Mouse (Mus musculus): ENCODE results near the gene Ifih1. TPM values are rescaled to one million over a fixed set of nuclear protein-coding genes. Genes with fewer than 3 reads are reported as not detected.
A peak's percentile ranks its signal among the peaks of the same experiment; 100 is the strongest.

Gene Ifih1
- polyA plus RNA-seq, 1 experiment from 2014 or later = 0.87 TPM

DNA sequence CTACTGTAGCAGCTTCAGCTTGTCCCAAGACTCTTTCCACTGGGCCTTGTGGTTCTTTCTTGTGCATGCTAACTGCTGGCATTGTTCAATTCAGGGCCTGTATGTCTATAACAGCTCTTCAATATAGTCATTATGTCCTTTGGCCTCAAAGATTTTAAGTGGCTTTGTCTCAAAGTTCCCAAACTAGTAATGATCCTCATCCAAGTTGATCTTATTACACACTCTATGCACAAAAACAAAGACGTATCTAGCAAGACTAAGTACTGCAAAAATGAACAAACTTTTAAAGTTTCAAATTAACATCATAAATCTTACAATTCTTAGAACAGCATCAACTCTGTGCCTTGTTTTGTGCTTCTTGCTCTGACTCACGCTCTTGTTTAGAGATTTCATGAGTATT, 51.6 kb downstream of the Ifih1 start:
- Histone ChIP-seq H3K4me1 (ENCODE audit: control insufficient read depth, insufficient read depth, low read length) (no peaks in the 10 kb centered on the region), H3K4me2 (ENCODE audit: low read depth, low read length) (no peak overlapping the region), H3K9ac (replicated peaks; ENCODE audit: low read length) (no peak overlapping the region), H3K4me3 (ENCODE audit: low read depth, low read length) (no peak overlapping the region), H3K27ac (replicated peaks; ENCODE audit: low read depth, low read length) (no peak overlapping the region), H3K36me3 (replicated peaks; ENCODE audit: control insufficient read depth, insufficient read depth, low read depth, low read length) (no peaks in the 10 kb centered on the region), H3K27me3 (ENCODE audit: control insufficient read depth, insufficient read depth, low read length) (no peaks in the 10 kb centered on the region), H3K9me3 (replicated peaks; ENCODE audit: control insufficient read depth, low read length) (no peaks in the 10 kb centered on the region)
- DNase-seq (ENCODE audit: low spot score) (no peak), ATAC-seq (replicated peaks; ENCODE audit: insufficient number of reproducible peaks, low FRiP score, low TSS enrichment, low read depth) (no peak)
- 83% methylated on average over 2 of the region's 2 CpGs for WGBS

- WGBS = 81% methylated on average over 3 of the region's 3 CpGs
Observed at GRCm38 (mm10) chr2:62591555-62591954, 54.5 kb downstream of the Ifih1 start.

GRCm38 (mm10) chr2:62589333-62589732, 56.7 kb downstream of the Ifih1 start:
- H3K27ac ChIP-seq (replicated peaks; ENCODE audit: low read depth, low read length) = no peak overlapping the region
- no peaks in the 10 kb centered on the region for H3K27me3 ChIP-seq (ENCODE audit: control insufficient read depth, insufficient read depth, low read length)
- DNase-seq (ENCODE audit: low spot score) (no peak), ATAC-seq (replicated peaks; ENCODE audit: insufficient number of reproducible peaks, low FRiP score, low TSS enrichment, low read depth) (no peak)
- no peaks in the 10 kb centered on the region for H3K9me3 ChIP-seq (replicated peaks; ENCODE audit: control insufficient read depth, low read length)
- no peaks in the 10 kb centered on the region for H3K4me1 ChIP-seq (ENCODE audit: control insufficient read depth, insufficient read depth, low read length)
- H3K4me3 ChIP-seq (ENCODE audit: low read depth, low read length) = no peak overlapping the region
- no peak overlapping the region for H3K9ac ChIP-seq (replicated peaks; ENCODE audit: low read length)
- H3K4me2 ChIP-seq (ENCODE audit: low read depth, low read length) = no peak overlapping the region
- no peaks in the 10 kb centered on the region for H3K36me3 ChIP-seq (replicated peaks; ENCODE audit: control insufficient read depth, insufficient read depth, low read depth, low read length)
- 67% methylated on average over 4 of the region's 4 CpGs for WGBS

More at GRCm38 (mm10) chr2:62591555-62591954, 54.5 kb downstream of the Ifih1 start:
- Histone ChIP-seq H3K36me3 (replicated peaks; ENCODE audit: control insufficient read depth, insufficient read depth, low read depth, low read length) (no peaks in the 10 kb centered on the region), H3K4me3 (ENCODE audit: low read depth, low read length) (no peak overlapping the region), H3K4me1 (ENCODE audit: control insufficient read depth, insufficient read depth, low read length) (no peaks in the 10 kb centered on the region), H3K4me2 (ENCODE audit: low read depth, low read length) (no peak overlapping the region), H3K27ac (replicated peaks; ENCODE audit: low read depth, low read length) (no peak overlapping the region), H3K27me3 (ENCODE audit: control insufficient read depth, insufficient read depth, low read length) (no peaks in the 10 kb centered on the region), H3K9me3 (replicated peaks; ENCODE audit: control insufficient read depth, low read length) (no peaks in the 10 kb centered on the region), H3K9ac (replicated peaks; ENCODE audit: low read length) (no peak overlapping the region)
- ATAC-seq (replicated peaks; ENCODE audit: insufficient number of reproducible peaks, low FRiP score, low TSS enrichment, low read depth) (no peak), DNase-seq (ENCODE audit: low spot score) (no peak)

DNA sequence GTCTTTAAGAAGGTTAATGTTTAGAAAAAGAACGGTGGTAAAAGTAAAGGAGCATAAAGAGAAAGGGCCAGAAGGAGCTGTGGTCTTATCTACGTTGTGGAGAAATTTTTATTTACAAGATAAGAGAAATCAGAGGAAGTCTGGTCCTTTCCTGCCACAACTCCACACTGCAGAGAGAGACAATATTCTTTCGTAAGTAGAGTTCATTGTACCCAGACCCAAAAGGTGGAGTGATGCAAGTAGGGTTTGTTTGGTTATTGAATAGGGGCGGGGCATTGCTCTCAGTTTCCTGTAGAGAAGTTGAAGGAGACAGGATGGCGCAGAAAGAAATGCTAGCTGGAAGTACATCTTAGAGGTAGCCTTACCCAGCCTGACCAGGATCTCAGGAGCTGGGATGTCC, 60.3 kb downstream of the Ifih1 start:
- Histone ChIP-seq H3K9me3 (replicated peaks; ENCODE audit: control insufficient read depth, low read length) (no peaks in the 10 kb centered on the region), H3K4me2 (ENCODE audit: low read depth, low read length) (no peak overlapping the region), H3K4me1 (ENCODE audit: control insufficient read depth, insufficient read depth, low read length) (no peaks in the 10 kb centered on the region), H3K27ac (replicated peaks; ENCODE audit: low read depth, low read length) (no peak overlapping the region), H3K4me3 (ENCODE audit: low read depth, low read length) (no peak overlapping the region), H3K27me3 (ENCODE audit: control insufficient read depth, insufficient read depth, low read length) (no peaks in the 10 kb centered on the region), H3K9ac (replicated peaks; ENCODE audit: low read length) (no peak overlapping the region), H3K36me3 (replicated peaks; ENCODE audit: control insufficient read depth, insufficient read depth, low read depth, low read length) (no peaks in the 10 kb centered on the region)
- 91% methylated on average over 5 of the region's 5 CpGs for WGBS
- no peak for ATAC-seq (replicated peaks; ENCODE audit: insufficient number of reproducible peaks, low FRiP score, low TSS enrichment, low read depth)
- DNase-seq (ENCODE audit: low spot score) = no peak

DNA sequence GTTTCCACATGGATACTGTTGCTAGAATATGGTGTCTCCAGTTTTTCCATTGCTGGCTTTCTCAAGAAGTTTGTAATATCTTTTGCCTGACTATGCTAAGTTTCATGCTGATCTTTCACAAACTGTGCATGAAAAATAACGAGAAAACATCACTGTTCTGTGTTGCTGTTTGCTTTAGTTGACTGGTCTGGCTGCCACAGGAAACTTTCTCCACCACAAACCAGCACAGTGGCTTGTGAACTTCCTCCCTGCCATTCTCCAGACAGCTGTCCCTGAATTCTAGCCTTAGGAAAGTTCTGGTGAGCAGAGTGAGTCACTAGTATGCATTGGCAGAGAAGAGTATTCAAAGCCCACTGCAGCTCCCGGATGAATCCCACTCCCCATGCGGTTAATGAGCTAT, 71.1 kb downstream of the Ifih1 start:
- no peaks in the 10 kb centered on the region for H3K27me3 ChIP-seq (ENCODE audit: control insufficient read depth, insufficient read depth, low read length)
- no peaks in the 10 kb centered on the region for H3K36me3 ChIP-seq (replicated peaks; ENCODE audit: control insufficient read depth, insufficient read depth, low read depth, low read length)
- H3K4me3 ChIP-seq (ENCODE audit: low read depth, low read length) = no peak overlapping the region
- H3K4me2 ChIP-seq (ENCODE audit: low read depth, low read length) = no peak overlapping the region
- DNase-seq (ENCODE audit: low spot score) = no peak
- H3K27ac ChIP-seq (replicated peaks; ENCODE audit: low read depth, low read length) = no peak overlapping the region
- H3K9me3 ChIP-seq (replicated peaks; ENCODE audit: control insufficient read depth, low read length) = no peaks in the 10 kb centered on the region
- H3K9ac ChIP-seq (replicated peaks; ENCODE audit: low read length) = no peak overlapping the region
- WGBS = 59% methylated on average over 3 of the region's 3 CpGs
- H3K4me1 ChIP-seq (ENCODE audit: control insufficient read depth, insufficient read depth, low read length) = no peaks in the 10 kb centered on the region
- ATAC-seq (replicated peaks; ENCODE audit: insufficient number of reproducible peaks, low FRiP score, low TSS enrichment, low read depth) = no peak

DNA sequence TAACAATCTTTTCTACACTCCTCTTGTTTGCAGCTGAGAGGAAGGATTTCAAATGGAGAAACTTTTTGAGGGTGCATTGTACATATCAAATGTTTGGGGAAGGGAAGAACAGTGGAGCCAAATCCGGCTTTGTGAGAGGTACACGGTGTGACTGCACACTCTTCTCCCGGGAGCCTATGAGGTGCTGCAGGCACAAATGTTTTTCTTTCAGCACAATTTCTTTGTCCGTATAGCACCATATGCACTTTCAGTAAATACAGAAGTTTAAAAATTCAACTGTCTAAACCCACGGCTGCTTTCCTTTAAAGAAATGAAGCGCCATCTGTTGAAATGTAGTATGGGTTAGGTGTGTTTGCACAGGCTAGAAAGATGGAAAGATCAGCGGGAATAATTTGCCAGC, 71.8 kb downstream of the Ifih1 start:
- Histone ChIP-seq H3K4me2 (ENCODE audit: low read depth, low read length) (no peak overlapping the region), H3K9me3 (replicated peaks; ENCODE audit: control insufficient read depth, low read length) (no peaks in the 10 kb centered on the region), H3K36me3 (replicated peaks; ENCODE audit: control insufficient read depth, insufficient read depth, low read depth, low read length) (no peaks in the 10 kb centered on the region), H3K9ac (replicated peaks; ENCODE audit: low read length) (no peak overlapping the region), H3K27me3 (ENCODE audit: control insufficient read depth, insufficient read depth, low read length) (no peaks in the 10 kb centered on the region), H3K4me1 (ENCODE audit: control insufficient read depth, insufficient read depth, low read length) (no peaks in the 10 kb centered on the region), H3K27ac (replicated peaks; ENCODE audit: low read depth, low read length) (0 out of 2 replicates have a peak overlapping the region, but pooled peaks have one; percentile 5), H3K4me3 (ENCODE audit: low read depth, low read length) (no peak overlapping the region)
- WGBS = 42% methylated on average over 7 of the region's 7 CpGs
- DNase-seq (ENCODE audit: low spot score) = no peak
- ATAC-seq (replicated peaks; ENCODE audit: insufficient number of reproducible peaks, low FRiP score, low TSS enrichment, low read depth) = peak; percentile 67; the same call in 1 of the 2 replicates

GRCm38 (mm10) chr2:62573753-62574159, 72.3 kb downstream of the Ifih1 start, which contains the start of gene Fap:
TSS of gene Fap (minus strand) at chr2:62574075.
- Histone ChIP-seq H3K9ac (replicated peaks; ENCODE audit: low read length) (peak within 1 kb of the TSS; percentile 34), H3K27ac (replicated peaks; ENCODE audit: low read depth, low read length) (peak within 1 kb of the TSS; percentile 43; the same call in 1 of the 2 replicates), H3K9me3 (replicated peaks; ENCODE audit: control insufficient read depth, low read length) (no peaks in the 10 kb centered on the region), H3K27me3 (ENCODE audit: control insufficient read depth, insufficient read depth, low read length) (no peaks in the 10 kb centered on the region), H3K36me3 (replicated peaks; ENCODE audit: control insufficient read depth, insufficient read depth, low read depth, low read length) (no peaks in the 10 kb centered on the region), H3K4me2 (ENCODE audit: low read depth, low read length) (peak within 1 kb of the TSS; percentile 22), H3K4me1 (ENCODE audit: control insufficient read depth, insufficient read depth, low read length) (no peaks in the 10 kb centered on the region), H3K4me3 (ENCODE audit: low read depth, low read length) (peak within 1 kb of the TSS; percentile 24)
- 41% methylated on average over 12 of the region's 12 CpGs for WGBS
- ATAC-seq (replicated peaks; ENCODE audit: insufficient number of reproducible peaks, low FRiP score, low TSS enrichment, low read depth) = peak; percentile 77
- peak; percentile 88 for DNase-seq (ENCODE audit: low spot score)

- no peaks in the 10 kb centered on the region for H3K27me3 ChIP-seq (ENCODE audit: control insufficient read depth, insufficient read depth, low read length)
- H3K36me3 ChIP-seq (replicated peaks; ENCODE audit: control insufficient read depth, insufficient read depth, low read depth, low read length) = no peaks in the 10 kb centered on the region
- DNase-seq (ENCODE audit: low spot score) (no peak), ATAC-seq (replicated peaks; ENCODE audit: insufficient number of reproducible peaks, low FRiP score, low TSS enrichment, low read depth) (no peak)
- H3K4me1 ChIP-seq (ENCODE audit: control insufficient read depth, insufficient read depth, low read length) = no peaks in the 10 kb centered on the region
- H3K4me2 ChIP-seq (ENCODE audit: low read depth, low read length) = peak overlapping the region; percentile 4; the same call in 1 of the 2 replicates
- H3K9me3 ChIP-seq (replicated peaks; ENCODE audit: control insufficient read depth, low read length) = no peaks in the 10 kb centered on the region
- H3K9ac ChIP-seq (replicated peaks; ENCODE audit: low read length) = peak overlapping the region; percentile 34
- H3K4me3 ChIP-seq (ENCODE audit: low read depth, low read length) = peak overlapping the region; percentile 24
- 65% methylated on average over 10 of the region's 10 CpGs for WGBS
- H3K27ac ChIP-seq (replicated peaks; ENCODE audit: low read depth, low read length) = peak overlapping the region; percentile 43; the same call in 1 of the 2 replicates
Observed at GRCm38 (mm10) chr2:62573099-62573752, 72.8 kb downstream of the Ifih1 start.
